Mouse (Mus musculus) liver, adult 2 months (tissue): Measurements from ENCODE around the gene Polr2a. TPM values are rescaled to one million over a fixed set of nuclear protein-coding genes. Genes with fewer than 3 reads are reported as not detected.

Experiments used
- DNase-seq: peaks from one replicate; pipeline ENCODE4 v3.0.0-alpha.2; 2011; ENCODE audit warnings: low read depth, low spot score; ENCODE audit errors: extremely low read depth
- H3K27ac ChIP-seq: fragments of 200-500 bp; replicated peaks from 2 replicates; pipeline ENCODE4 v1.5.1; 2012; ENCODE audit warnings: low read depth, mild to moderate bottlenecking, control low read depth, inconsistent platforms, low read length; ENCODE audit not compliant: insufficient read depth
- H3K27me3 ChIP-seq: fragments of 200-500 bp; 2 replicates; pipeline ENCODE4 v1.6.1; 2012; ENCODE audit warnings: mild to moderate bottlenecking, moderate library complexity, low read length, inconsistent platforms; ENCODE audit not compliant: control insufficient read depth, insufficient read depth
- H3K36me3 ChIP-seq: fragments of 200-500 bp; 2 replicates; pipeline ENCODE4 v1.6.1; 2012; ENCODE audit warnings: low read length, inconsistent platforms; ENCODE audit not compliant: control insufficient read depth, insufficient read depth
- H3K4me1 ChIP-seq: fragments of 200-500 bp; 2 replicates; pipeline ENCODE4 v1.6.1; 2011; ENCODE audit warnings: low read length; ENCODE audit not compliant: control insufficient read depth, insufficient read depth
- H3K4me3 ChIP-seq: fragments of 200-500 bp; 2 replicates; pipeline ENCODE4 v1.5.1; 2011; ENCODE audit warnings: low read depth, mild to moderate bottlenecking, control low read depth, low read length, moderate library complexity; ENCODE audit not compliant: insufficient read depth
- H3K79me2 ChIP-seq: fragments of 200-500 bp; 2 replicates; pipeline ENCODE4 v1.6.1; 2012; ENCODE audit warnings: inconsistent platforms, mild to moderate bottlenecking, low read length, moderate library complexity; ENCODE audit not compliant: control insufficient read depth, insufficient read depth
- H3K9ac ChIP-seq: fragments of 200-500 bp; 2 replicates; pipeline ENCODE4 v1.6.1; 2012; ENCODE audit warnings: low read depth, mild to moderate bottlenecking, control low read depth, inconsistent platforms, low read length
- CTCF ChIP-seq: fragments of 200-500 bp; IDR thresholded peaks from 2 replicates; pipeline ENCODE4 v1.5.1; 2011; ENCODE audit warnings: low read depth, low read length, control low read depth
- POLR2A ChIP-seq: fragments of 200-500 bp; IDR thresholded peaks from 2 replicates; pipeline ENCODE4 v1.6.1; 2011; ENCODE audit warnings: low read length, control low read depth; ENCODE audit not compliant: insufficient read depth; ENCODE audit errors: extremely low read depth
- WGBS: fragments of 180-500 bp; shearing (Covaris S2); methylation state at CpG from one replicate; pipeline ENCODE4 v1.1.7; 2018; 5-methylcytosine and 5-hydroxymethylcytosine counted together
- polyA plus RNA-seq: library from polyadenylated mRNA; depleted of rRNA; stranded (reverse); fragments of >200 nt; gene quantifications from 2 replicates; pipeline ENCODE4 v1.2.3, GENCODE M21; 2012; rRNA removed
- total RNA-seq: library from RNA; depleted of rRNA; stranded (reverse); fragments of >200 nt; gene quantifications from 2 replicates; pipeline ENCODE4 v1.2.3, GENCODE M21; 2014; rRNA removed

Polr2a gene
- total RNA-seq = 10.0 and 12.6 TPM in 2 replicates
- polyA plus RNA-seq = 9.9 and 10.6 TPM in 2 replicates

- WGBS = under 1% methylated on average over 36 of the region's 36 CpGs
Observed at GRCm38 (mm10) chr11:69758478-69758970, at the start of gene Polr2a. Polr2a (minus strand) TSS chr11:69758637.

GRCm38 (mm10) chr11:69807641-69808040 lies 49.2 kb upstream of the Polr2a start:
- no peak for DNase-seq
- H3K79me2 ChIP-seq = no peaks in the 10 kb centered on the region
- 0 out of 2 replicates have a peak, but pooled peaks cover under 1% of the 10 kb centered on the region for H3K27me3 ChIP-seq
- no peak overlapping the region for H3K9ac ChIP-seq
- no peaks in the 10 kb centered on the region for H3K36me3 ChIP-seq
- H3K4me3 ChIP-seq = no peak overlapping the region
- 87% methylated on average over 2 of the region's 2 CpGs for WGBS
- no peak overlapping the region for H3K27ac ChIP-seq
- TF ChIP-seq POLR2A (no peak), CTCF (no peak)
- H3K4me1 ChIP-seq = peaks cover 4% of the 10 kb centered on the region

More at GRCm38 (mm10) chr11:69758478-69758970, at the start of gene Polr2a:
- peak within 1 kb of the TSS; percentile 57 for H3K4me3 ChIP-seq
- H3K79me2 ChIP-seq = peaks cover 9% of the 10 kb centered on the region; the same call in 1 of the 2 replicates
- peak within 1 kb of the TSS; percentile 90 for H3K27ac ChIP-seq
- H3K9ac ChIP-seq = peak within 1 kb of the TSS; percentile 75
- peaks cover 17% of the 10 kb centered on the region for H3K4me1 ChIP-seq
- H3K27me3 ChIP-seq = no peaks in the 10 kb centered on the region
- H3K36me3 ChIP-seq = no peaks in the 10 kb centered on the region
- peak; percentile 100 for TF ChIP-seq POLR2A
- 0 out of 2 replicates have a peak, but pooled peaks have one; percentile 12 for TF ChIP-seq CTCF
- DNase-seq = peak; percentile 90

- no peak overlapping the region for H3K9ac ChIP-seq
- 95% methylated on average over 4 of the region's 4 CpGs for WGBS
- H3K27me3 ChIP-seq = peaks cover 7% of the 10 kb centered on the region
- H3K4me1 ChIP-seq = peaks cover 4% of the 10 kb centered on the region
- no peak overlapping the region for H3K27ac ChIP-seq
- TF ChIP-seq POLR2A (no peak), CTCF (no peak)
- H3K36me3 ChIP-seq = no peaks in the 10 kb centered on the region
- no peaks in the 10 kb centered on the region for H3K79me2 ChIP-seq
- H3K4me3 ChIP-seq = no peak overlapping the region
- DNase-seq = no peak
Observed at GRCm38 (mm10) chr11:69806378-69806777, 47.9 kb upstream of the Polr2a start.

GRCm38 (mm10) chr11:69804972-69805909 lies 46.8 kb upstream of the Polr2a start, which contains the start of gene Tmem102:
Tmem102 (minus strand) TSS chr11:69805624.
- no peaks in the 10 kb centered on the region for H3K36me3 ChIP-seq
- no peaks in the 10 kb centered on the region for H3K79me2 ChIP-seq
- peak within 1 kb of the TSS; percentile 56 for H3K4me3 ChIP-seq
- H3K4me1 ChIP-seq = peaks cover 4% of the 10 kb centered on the region
- peaks cover 9% of the 10 kb centered on the region for H3K27me3 ChIP-seq
- TF ChIP-seq CTCF (no peak), POLR2A (no peak)
- WGBS = 29% methylated on average over 29 of the region's 29 CpGs
- H3K27ac ChIP-seq = peak within 1 kb of the TSS; percentile 59
- peak; percentile 87 for DNase-seq
- peak within 1 kb of the TSS; percentile 54 for H3K9ac ChIP-seq

- Histone ChIP-seq H3K36me3 (no peaks in the 10 kb centered on the region), H3K27me3 (peaks cover 9% of the 10 kb centered on the region), H3K27ac (peak overlapping the region; percentile 59), H3K4me3 (peak overlapping the region; percentile 56), H3K9ac (peak overlapping the region; percentile 39; the same call in 1 of the 2 replicates), H3K79me2 (no peaks in the 10 kb centered on the region), H3K4me1 (peaks cover 4% of the 10 kb centered on the region)
- 23% methylated on average over 12 of the region's 12 CpGs for WGBS
- TF ChIP-seq POLR2A = no peak
- DNase-seq = peak; percentile 66
Observed at GRCm38 (mm10) chr11:69804652-69804940, 46.2 kb upstream of the Polr2a start.
